Mouse (Mus musculus) heart, postnatal 25 days (tissue): ENCODE results near the gene Polr3h. TPM values are rescaled to one million over a fixed set of nuclear protein-coding genes. Genes with fewer than 3 reads are reported as not detected.

Experiments
- DNase-seq: peaks from one replicate; pipeline ENCODE4 v3.0.0; 2022; ENCODE audit warnings: low spot score
- intact Hi-C: fragments of 180-260 bp; cut with DNase I; formaldehyde crosslinking; loops from one replicate; pipeline ENCODE4 v1.15.1; 2025
- total RNA-seq, 2 experiments: library from RNA; stranded (reverse); gene quantifications; 2 replicates each; pipeline ENCODE4 v1.2.3; 2021

Gene Polr3h
- total RNA-seq, 2 experiments from 2014 or later, result 6.7 to 7.0 TPM

GRCm38 (mm10) chr15:81852411-81853000 is 73.5 kb downstream of the Polr3h start:
- intact Hi-C loops, result no loop called here
- DNase-seq, result no peak

- intact Hi-C loops, result no loop called here
- DNase-seq, result no peak
Measured at GRCm38 (mm10) chr15:81851375-81851774, 74.7 kb downstream of the Polr3h start.

- intact Hi-C loops, result no loop called here
- DNase-seq, result no peak
Measured at GRCm38 (mm10) chr15:81850718-81851117, 75.3 kb downstream of the Polr3h start.

DNA sequence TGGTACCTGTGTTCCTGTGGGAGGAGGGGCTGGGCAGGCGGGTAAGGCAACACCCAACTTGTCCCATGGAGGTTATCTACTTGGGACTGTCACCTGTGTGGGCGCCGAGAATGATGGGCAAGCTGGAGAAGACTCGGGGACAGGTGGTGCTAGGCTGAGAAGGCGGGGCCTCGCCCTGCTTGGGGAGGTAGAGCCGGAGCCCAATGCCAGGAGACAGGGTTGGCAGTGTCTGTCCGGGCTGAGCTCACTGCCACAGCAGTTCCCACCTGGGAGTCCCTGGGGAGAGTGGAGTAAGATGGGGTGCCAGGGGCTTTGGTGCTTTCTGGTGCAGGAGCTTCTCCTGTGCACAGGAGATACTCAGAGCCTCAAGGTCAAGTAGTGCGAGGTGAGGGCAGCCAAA is 76.9 kb downstream of the Polr3h start:
- intact Hi-C loops, result no loop called here
- DNase-seq, result no peak

DNA sequence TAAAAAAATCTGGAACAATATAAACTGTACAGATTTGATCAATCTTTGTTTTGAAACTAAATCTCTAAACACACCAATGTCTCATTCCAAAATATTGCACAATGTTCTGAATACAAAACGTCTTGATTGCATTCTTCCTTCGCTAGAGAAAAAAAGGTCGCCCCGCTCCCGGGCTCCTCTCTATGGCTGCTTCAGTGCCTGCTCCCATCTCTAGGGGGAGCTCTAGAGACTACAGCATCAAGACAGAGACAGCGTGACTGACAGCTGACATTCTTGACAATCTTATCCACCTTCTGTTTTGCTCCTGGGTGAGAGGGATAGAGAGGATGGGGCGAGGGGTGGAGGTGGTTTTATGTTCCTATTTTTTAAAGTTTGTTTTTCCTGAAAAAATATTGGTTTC is 77.7 kb downstream of the Polr3h start:
- intact Hi-C loops, result no loop called here
- DNase-seq, result no peak

GRCm38 (mm10) chr15:81847861-81848260 is 78.2 kb downstream of the Polr3h start:
- intact Hi-C loops, result no loop called here
- no peak for DNase-seq

DNA sequence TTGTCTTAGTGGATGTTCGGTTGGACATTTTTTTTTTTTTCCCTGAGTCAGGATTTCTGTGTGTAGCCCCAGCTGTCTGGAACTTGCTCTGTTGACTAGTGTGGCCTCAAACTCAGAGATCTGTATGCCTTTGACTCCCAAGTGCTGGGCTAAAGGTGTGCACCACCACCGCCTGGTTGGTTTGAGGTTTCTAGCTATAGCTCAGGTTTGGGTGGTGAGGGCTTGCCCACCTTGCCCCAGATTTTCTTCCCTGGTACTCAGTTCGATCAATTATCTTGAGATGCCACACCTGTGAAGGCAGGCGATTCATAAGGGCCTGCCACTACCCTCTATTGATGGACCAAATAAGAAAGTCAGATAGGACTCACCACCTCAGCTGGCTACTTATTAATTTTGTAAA is 78.9 kb downstream of the Polr3h start:
- no peak for DNase-seq
- intact Hi-C loops, result no loop called here

DNA sequence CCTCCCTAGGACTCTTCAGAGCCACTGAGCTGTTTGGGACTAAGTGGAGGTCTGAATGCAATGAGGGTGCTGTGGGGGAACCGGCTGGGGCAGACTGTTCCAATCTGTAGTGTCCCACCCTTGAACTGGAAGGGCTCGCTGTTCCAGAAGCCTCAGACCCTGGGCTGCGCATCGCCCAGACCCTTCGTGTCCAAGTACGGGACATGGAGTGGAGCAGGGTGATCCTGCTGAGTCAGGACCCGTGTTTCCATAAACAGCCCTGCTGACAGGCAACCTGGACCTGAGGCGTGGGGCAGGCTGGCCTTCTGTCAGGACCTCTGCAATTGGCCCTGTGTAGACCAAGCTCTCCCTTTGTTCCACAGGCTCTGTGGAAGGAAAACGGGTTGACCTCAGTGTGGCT is 79.3 kb downstream of the Polr3h start:
- DNase-seq, result no peak
- intact Hi-C loops, result no loop called here

- intact Hi-C loops, result no loop called here
- DNase-seq, result peak; percentile 73
Measured at GRCm38 (mm10) chr15:81845724-81846123, 80.3 kb downstream of the Polr3h start.

DNA sequence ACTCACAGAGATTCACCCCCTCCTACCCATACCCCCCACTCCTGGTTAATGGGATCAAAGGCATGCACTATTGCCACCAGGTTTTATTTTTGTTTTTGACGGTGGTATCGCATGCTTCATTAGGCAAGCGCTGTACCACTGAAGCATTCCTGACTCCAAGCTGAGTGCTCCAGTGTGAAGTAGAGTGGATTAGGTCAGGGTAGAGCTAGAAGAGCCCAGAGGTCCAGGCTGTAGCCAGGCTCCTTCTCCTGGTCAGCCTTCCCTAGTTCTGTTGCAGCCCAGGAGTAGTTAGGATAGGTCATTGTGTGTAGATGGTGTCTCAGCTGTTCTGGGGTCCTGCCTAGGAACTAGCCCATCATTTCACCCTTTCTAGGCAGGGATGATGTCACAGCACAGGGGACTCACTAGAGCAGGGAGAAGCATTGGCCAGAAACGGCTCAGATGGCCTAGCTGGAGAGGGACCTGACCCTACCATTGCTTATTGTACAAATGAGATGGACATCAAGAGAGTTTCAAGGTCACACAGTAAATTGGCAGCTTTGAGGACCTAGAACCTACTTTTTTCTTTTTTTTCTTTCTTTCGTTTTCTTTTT is 80.9 kb downstream of the Polr3h start:
- intact Hi-C loops, result no loop called here
- no peak for DNase-seq

DNA sequence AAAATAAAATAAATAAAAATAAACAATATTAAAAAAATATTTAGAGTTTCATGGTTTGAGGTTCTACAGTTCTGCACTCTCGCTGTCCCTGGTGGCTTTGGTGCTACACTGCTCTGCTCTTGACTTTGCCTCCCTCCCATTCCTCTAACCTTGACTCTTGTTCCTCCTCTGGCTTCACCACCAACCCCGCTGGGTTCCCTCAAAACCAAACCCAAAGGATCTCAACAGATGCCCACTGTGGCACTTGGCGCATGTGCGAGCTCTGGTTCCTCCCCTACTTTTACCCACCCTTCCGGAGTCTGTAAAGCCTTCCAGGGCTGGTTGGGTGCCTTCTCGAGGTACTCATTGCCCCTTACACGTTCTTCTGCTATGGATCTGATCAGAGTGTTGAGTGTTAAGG is 83.8 kb downstream of the Polr3h start:
- intact Hi-C loops, result no loop called here
- no peak for DNase-seq

GRCm38 (mm10) chr15:81840306-81840705 is 85.7 kb downstream of the Polr3h start:
- DNase-seq, result no peak
- intact Hi-C loops, result no loop called here

- peak; percentile 91 for DNase-seq
- intact Hi-C loops, result loop anchor here (2.0 kb wide), 1 partner anchor 19 kb away; the partner anchor contains the start of gene Tob2
Measured at GRCm38 (mm10) chr15:81839634-81840033, 86.4 kb downstream of the Polr3h start.

- intact Hi-C loops, result loop anchor here (2.0 kb wide), 1 partner anchor 20 kb away; the partner anchor contains the start of gene Tob2
- no peak for DNase-seq
Measured at GRCm38 (mm10) chr15:81838554-81839235, 87.3 kb downstream of the Polr3h start.

Other genes with a start within 250 kb of the Polr3h start
- 1 to 10 TPM; 1.3 to 1.6 TPM for gene Chadl, start 229.0 kb downstream of the Polr3h start, total RNA-seq
- 10 to 100 TPM; 70.3 to 72.9 TPM for gene Zc3h7b, start 181.2 kb downstream of the Polr3h start, total RNA-seq
- gene Rangap1, start 180.7 kb downstream of the Polr3h start, total RNA-seq, result 10 to 100 TPM; 22.7 to 27.5 TPM
- gene Tef, start 123.8 kb downstream of the Polr3h start, total RNA-seq, result 100 to 1,000 TPM in 1 of 2 experiments, 10 to 100 TPM in 1; 64.1 to 135 TPM
- 10 to 100 TPM; 66.9 to 95.5 TPM for gene Tob2, start 67.4 kb downstream of the Polr3h start, total RNA-seq
- gene Phf5a, start 54.3 kb downstream of the Polr3h start, total RNA-seq, result 10 to 100 TPM; 29.7 to 38.0 TPM
- 1,000 to 10,000 TPM; 2,060 to 2,092 TPM for gene Aco2, start 53.9 kb downstream of the Polr3h start, total RNA-seq
- gene Csdc2, start 10.5 kb upstream of the Polr3h start, total RNA-seq, result 10 to 100 TPM; 73.5 to 87.5 TPM
- gene Pmm1, start 34.7 kb upstream of the Polr3h start, total RNA-seq, result 10 to 100 TPM; 26.6 to 27.0 TPM
- gene 1700029P11Rik, start 54.3 kb upstream of the Polr3h start, total RNA-seq, result not detected
- gene Xrcc6, start 61.6 kb upstream of the Polr3h start, total RNA-seq, result 10 to 100 TPM; 21.4 to 23.5 TPM
- 10 to 100 TPM; 24.4 to 25.9 TPM for gene Desi1, start 107.6 kb upstream of the Polr3h start, total RNA-seq
- 10 to 100 TPM; 48.2 to 52.5 TPM for gene Snu13, start 121.4 kb upstream of the Polr3h start, total RNA-seq
- gene 4930407I10Rik, start 132.9 kb upstream of the Polr3h start, total RNA-seq, result not detected
- not detected for gene Mei1, start 143.8 kb upstream of the Polr3h start, total RNA-seq
- gene Ccdc134, start 201.7 kb upstream of the Polr3h start, total RNA-seq, result 1 to 10 TPM; 4.4 to 6.4 TPM
- gene Srebf2, start 220.9 kb upstream of the Polr3h start, total RNA-seq, result 10 to 100 TPM; 20.5 to 21.8 TPM